Mouse (Mus musculus): Measurements from ENCODE around the gene Dedd. TPM values are rescaled to one million over a fixed set of nuclear protein-coding genes. Genes with fewer than 3 reads are reported as not detected.

Gene Dedd
- total RNA-seq (2014; rRNA removed) (14.7 and 15.8 TPM in 2 replicates), polyA plus RNA-seq (2012; rRNA removed) (28.3 and 34.1 TPM in 2 replicates)

DNA sequence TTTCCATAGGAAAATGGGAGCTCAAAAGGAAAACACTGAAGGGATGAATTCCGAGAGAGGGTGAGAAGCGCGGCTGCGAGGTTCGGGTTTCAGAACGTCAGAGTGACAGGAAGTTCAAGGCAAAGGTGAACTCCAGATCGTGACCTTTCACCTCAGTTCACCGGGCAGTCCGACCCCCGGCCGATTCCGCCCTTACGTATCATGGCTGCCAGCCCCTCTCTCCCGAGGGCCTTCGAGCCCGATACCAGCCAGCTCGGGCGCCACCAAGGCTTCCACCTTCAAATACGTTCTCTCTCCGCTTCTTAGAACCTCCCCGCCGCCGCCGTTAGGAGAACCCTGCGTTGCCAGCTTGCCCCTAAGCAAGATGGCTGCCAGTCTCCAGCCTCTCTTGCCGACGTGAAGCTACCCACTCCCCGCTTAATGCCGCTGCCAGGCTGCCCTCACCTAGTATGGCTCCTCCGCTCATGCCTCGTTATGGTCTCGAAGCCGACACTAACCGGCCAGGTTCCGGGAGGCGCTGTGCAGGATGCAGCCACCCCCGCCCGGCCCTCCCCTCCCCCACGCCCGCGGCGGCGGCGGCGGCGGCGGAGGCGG is at the start of gene Dedd:
Gene Dedd, plus strand, starts transcription at position 307 of the 594 bp plus-strand sequence.
- TF ChIP-seq POLR2A (IDR thresholded peaks at IDR 0.05; ENCODE audit: extremely low read depth, insufficient read depth, low read length) (0 out of 2 replicates have a peak, but pooled peaks have one; percentile 7), CTCF (IDR thresholded peaks at IDR 0.05; ENCODE audit: low read depth, low read length) (no peak)
- Histone ChIP-seq H3K9ac (ENCODE audit: low read depth, low read length) (peak within 1 kb of the TSS; percentile 98), H3K4me1 (ENCODE audit: control insufficient read depth, insufficient read depth, low read length) (peaks cover 12% of the 10 kb centered on the region), H3K36me3 (ENCODE audit: control insufficient read depth, insufficient read depth, low read length) (peaks cover 2% of the 10 kb centered on the region; the same call in 1 of the 2 replicates), H3K27ac (replicated peaks; ENCODE audit: insufficient read depth, low read depth, low read length) (peak within 1 kb of the TSS; percentile 94), H3K4me3 (ENCODE audit: insufficient read depth, low read depth, low read length) (peak within 1 kb of the TSS; percentile 98), H3K27me3 (ENCODE audit: control insufficient read depth, insufficient read depth, low read length) (no peaks in the 10 kb centered on the region), H3K79me2 (ENCODE audit: control insufficient read depth, insufficient read depth, low read length) (peaks cover 21% of the 10 kb centered on the region; the same call in 1 of the 2 replicates)
- WGBS, result 1% methylated on average over 42 of the region's 48 CpGs
- DNase-seq (ENCODE audit: extremely low read depth, low read depth, low spot score), result peak; percentile 88

DNA sequence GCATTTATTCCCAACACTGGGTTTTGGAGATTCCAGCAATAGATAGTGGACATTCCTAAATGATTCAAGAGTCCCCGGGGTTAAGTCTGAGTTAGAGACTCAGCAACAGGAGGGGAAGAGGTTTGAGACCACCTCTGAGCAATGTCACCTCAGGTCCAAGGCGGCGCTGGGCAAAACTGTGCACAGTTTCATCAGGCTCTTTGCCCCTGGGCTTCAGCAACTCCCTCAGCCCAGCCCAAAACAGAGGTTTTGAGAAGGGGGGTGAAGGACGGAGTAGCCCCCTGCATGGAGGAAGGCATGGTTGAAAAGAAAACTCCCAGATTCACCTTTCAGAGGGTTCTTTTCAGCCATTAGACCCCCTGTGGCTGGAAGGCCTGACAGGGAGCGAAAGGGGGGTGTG is 49.2 kb upstream of the Dedd start:
- 92% methylated on average over 5 of the region's 5 CpGs for WGBS
- H3K27ac ChIP-seq (replicated peaks; ENCODE audit: insufficient read depth, low read depth, low read length), result no peak overlapping the region

DNA sequence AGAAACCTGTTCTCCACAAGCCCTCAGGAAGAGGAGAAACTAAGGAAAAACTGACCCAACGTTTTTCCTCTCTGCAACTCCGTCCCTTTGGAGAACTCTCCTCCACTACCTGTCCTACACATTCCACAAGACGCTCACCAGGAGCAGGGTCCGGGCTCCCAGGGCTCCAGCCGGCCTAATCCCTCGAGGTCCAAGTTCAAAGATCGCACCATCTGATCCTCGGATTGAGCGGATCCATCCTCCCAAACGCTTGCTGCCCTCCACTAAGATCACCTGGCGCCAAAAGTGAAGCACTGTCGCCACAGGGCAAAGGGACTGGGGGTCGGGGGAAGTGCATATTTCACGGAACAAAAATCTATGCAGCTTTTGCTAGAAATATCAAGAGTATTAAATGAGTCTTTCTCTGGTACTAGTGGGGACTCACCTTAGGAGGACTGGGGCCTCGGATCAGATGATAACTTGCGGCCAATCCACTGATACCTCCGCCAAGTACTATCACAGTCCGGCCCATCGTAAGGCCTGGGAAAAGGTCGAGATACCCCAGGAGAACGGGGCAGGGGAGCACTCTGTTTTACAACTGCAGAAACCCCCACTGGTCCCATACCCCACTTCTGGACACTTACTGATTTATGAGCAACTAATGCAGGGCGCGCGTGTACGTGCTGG is 48.6 kb upstream of the Dedd start:
- TF ChIP-seq POLR2A (IDR thresholded peaks at IDR 0.05; ENCODE audit: extremely low read depth, insufficient read depth, low read length) (no peak), CTCF (IDR thresholded peaks at IDR 0.05; ENCODE audit: low read depth, low read length) (no peak)
- Histone ChIP-seq H3K27ac (replicated peaks; ENCODE audit: insufficient read depth, low read depth, low read length) (peak overlapping the region; percentile 20), H3K79me2 (ENCODE audit: control insufficient read depth, insufficient read depth, low read length) (no peaks in the 10 kb centered on the region; the same call in 1 of the 2 replicates), H3K4me1 (ENCODE audit: control insufficient read depth, insufficient read depth, low read length) (peaks cover 5% of the 10 kb centered on the region; the same call in 1 of the 2 replicates), H3K9ac (ENCODE audit: low read depth, low read length) (peak overlapping the region; percentile 67), H3K27me3 (ENCODE audit: control insufficient read depth, insufficient read depth, low read length) (no peaks in the 10 kb centered on the region), H3K4me3 (ENCODE audit: insufficient read depth, low read depth, low read length) (peak overlapping the region; percentile 59), H3K36me3 (ENCODE audit: control insufficient read depth, insufficient read depth, low read length) (peaks cover 12% of the 10 kb centered on the region; the same call in 1 of the 2 replicates)
- WGBS, result under 1% methylated on average over 25 of the region's 25 CpGs
- DNase-seq (ENCODE audit: extremely low read depth, low read depth, low spot score), result no peak

More for the DNA sequence above, 49.2 kb upstream of the Dedd start:
- Histone ChIP-seq H3K9ac (ENCODE audit: low read depth, low read length) (peak overlapping the region; percentile 67; the same call in 1 of the 2 replicates), H3K79me2 (ENCODE audit: control insufficient read depth, insufficient read depth, low read length) (no peaks in the 10 kb centered on the region; the same call in 1 of the 2 replicates), H3K4me3 (ENCODE audit: insufficient read depth, low read depth, low read length) (no peak overlapping the region), H3K4me1 (ENCODE audit: control insufficient read depth, insufficient read depth, low read length) (peaks cover 5% of the 10 kb centered on the region; the same call in 1 of the 2 replicates), H3K27me3 (ENCODE audit: control insufficient read depth, insufficient read depth, low read length) (no peaks in the 10 kb centered on the region), H3K36me3 (ENCODE audit: control insufficient read depth, insufficient read depth, low read length) (peaks cover 17% of the 10 kb centered on the region; the same call in 1 of the 2 replicates)
- no peak for DNase-seq (ENCODE audit: extremely low read depth, low read depth, low spot score)
- no peak for TF ChIP-seq POLR2A (IDR thresholded peaks at IDR 0.05; ENCODE audit: extremely low read depth, insufficient read depth, low read length)
- TF ChIP-seq CTCF (IDR thresholded peaks at IDR 0.05; ENCODE audit: low read depth, low read length), result no peak

GRCm38 (mm10) chr1:171280916-171281527 is 47.9 kb upstream of the Dedd start, which contains the start of gene Ppox:
Gene Ppox (minus strand): TSS chr1:171281186.
- Histone ChIP-seq H3K9ac (ENCODE audit: low read depth, low read length) (peak within 1 kb of the TSS; percentile 85), H3K4me1 (ENCODE audit: control insufficient read depth, insufficient read depth, low read length) (peaks cover 5% of the 10 kb centered on the region; the same call in 1 of the 2 replicates), H3K36me3 (ENCODE audit: control insufficient read depth, insufficient read depth, low read length) (peaks cover 7% of the 10 kb centered on the region; the same call in 1 of the 2 replicates), H3K27ac (replicated peaks; ENCODE audit: insufficient read depth, low read depth, low read length) (peak within 1 kb of the TSS; percentile 87), H3K4me3 (ENCODE audit: insufficient read depth, low read depth, low read length) (peak within 1 kb of the TSS; percentile 75), H3K79me2 (ENCODE audit: control insufficient read depth, insufficient read depth, low read length) (no peaks in the 10 kb centered on the region; the same call in 1 of the 2 replicates), H3K27me3 (ENCODE audit: control insufficient read depth, insufficient read depth, low read length) (no peaks in the 10 kb centered on the region)
- WGBS, result under 1% methylated on average over 26 of the region's 26 CpGs
- TF ChIP-seq CTCF (IDR thresholded peaks at IDR 0.05; ENCODE audit: low read depth, low read length), result 0 out of 2 replicates have a peak, but pooled peaks have one; percentile 2
- no peak for TF ChIP-seq POLR2A (IDR thresholded peaks at IDR 0.05; ENCODE audit: extremely low read depth, insufficient read depth, low read length)
- DNase-seq (ENCODE audit: extremely low read depth, low read depth, low spot score), result peak; percentile 98

DNA sequence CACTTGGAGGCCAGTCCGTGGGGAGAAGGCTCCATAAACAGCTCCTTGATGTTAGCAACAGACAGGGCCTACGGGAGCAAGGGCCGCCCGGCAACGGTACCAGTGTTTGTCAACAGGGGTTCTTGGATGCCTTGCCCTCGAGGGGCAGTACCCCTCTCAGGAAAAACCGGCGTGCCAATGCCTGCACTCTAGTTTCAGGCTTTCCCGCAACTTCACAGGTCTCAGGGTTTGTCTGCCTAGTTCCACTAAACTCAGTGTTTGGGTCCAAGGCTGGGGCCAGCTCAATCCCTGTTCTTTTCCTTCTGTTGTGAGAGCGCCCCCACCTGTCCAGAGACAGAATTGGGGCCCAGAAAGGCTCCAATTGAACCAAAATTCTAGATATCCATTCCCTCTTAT is 47.4 kb upstream of the Dedd start:
- H3K9ac ChIP-seq (ENCODE audit: low read depth, low read length), result peak overlapping the region; percentile 85
- peak overlapping the region; percentile 75 for H3K4me3 ChIP-seq (ENCODE audit: insufficient read depth, low read depth, low read length)
- whole genome bisulfite sequencing, result under 1% methylated on average over 10 of the region's 10 CpGs
- no peaks in the 10 kb centered on the region for H3K27me3 ChIP-seq (ENCODE audit: control insufficient read depth, insufficient read depth, low read length)
- DNase-seq (ENCODE audit: extremely low read depth, low read depth, low spot score), result peak; percentile 79
- TF ChIP-seq CTCF (IDR thresholded peaks at IDR 0.05; ENCODE audit: low read depth, low read length) (peak; percentile 73), POLR2A (IDR thresholded peaks at IDR 0.05; ENCODE audit: extremely low read depth, insufficient read depth, low read length) (no peak)
- peaks cover 7% of the 10 kb centered on the region; the same call in 1 of the 2 replicates for H3K36me3 ChIP-seq (ENCODE audit: control insufficient read depth, insufficient read depth, low read length)
- peaks cover 1% of the 10 kb centered on the region; the same call in 1 of the 2 replicates for H3K79me2 ChIP-seq (ENCODE audit: control insufficient read depth, insufficient read depth, low read length)
- H3K27ac ChIP-seq (replicated peaks; ENCODE audit: insufficient read depth, low read depth, low read length), result peak overlapping the region; percentile 87
- peaks cover 5% of the 10 kb centered on the region; the same call in 1 of the 2 replicates for H3K4me1 ChIP-seq (ENCODE audit: control insufficient read depth, insufficient read depth, low read length)
